Mouse (Mus musculus) liver (tissue): ENCODE results near the gene 5031439G07Rik.
A peak's percentile ranks its signal among the peaks of the same experiment; 100 is the strongest.

Source experiments
- DNase-seq: peaks from one replicate; pipeline ENCODE4 v3.0.0-alpha.2; 2020; ENCODE audit warnings: mixed read lengths

5031439G07Rik gene

DNA sequence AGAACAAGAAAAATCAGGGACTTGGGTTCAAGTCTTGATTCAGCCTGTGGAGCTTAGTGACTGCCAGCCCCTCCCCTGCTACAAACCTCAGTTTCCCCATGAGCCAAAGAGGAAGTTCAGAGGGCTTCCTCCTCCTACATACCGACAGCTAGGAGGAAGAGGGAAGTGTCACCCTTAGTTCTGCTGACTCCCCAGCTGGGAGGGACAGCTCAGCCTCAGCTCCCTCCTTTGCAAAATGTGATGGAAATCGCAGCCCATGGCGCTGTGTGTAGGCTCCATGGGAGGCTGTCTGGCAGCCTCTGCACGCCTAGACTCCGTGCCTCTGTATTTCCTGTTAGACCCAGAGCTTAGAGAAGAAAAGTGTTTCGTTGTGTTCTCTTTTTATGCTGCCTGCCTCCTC is 6.1 kb upstream of the 5031439G07Rik start:
- no peak for DNase-seq

DNA sequence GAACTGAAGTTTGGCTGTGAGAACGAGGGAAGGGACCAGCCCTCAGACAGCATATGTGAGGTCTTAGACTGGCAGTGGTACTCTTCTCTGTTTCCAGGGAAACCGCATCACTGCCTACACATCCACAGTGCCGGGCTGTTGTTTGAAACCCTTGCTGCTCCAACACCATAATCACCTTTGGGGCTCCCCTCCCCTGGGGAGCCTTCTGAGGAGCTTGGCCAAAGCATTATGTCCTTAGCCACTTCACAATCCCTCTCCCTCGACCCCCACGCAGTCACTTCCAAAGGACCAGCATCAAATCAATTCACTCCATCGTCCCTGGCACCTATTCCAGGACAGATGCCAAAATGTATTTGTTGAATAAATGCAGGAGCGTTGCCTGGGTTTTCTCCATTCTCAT is 1.4 kb upstream of the 5031439G07Rik start:
- DNase-seq: no peak

DNA sequence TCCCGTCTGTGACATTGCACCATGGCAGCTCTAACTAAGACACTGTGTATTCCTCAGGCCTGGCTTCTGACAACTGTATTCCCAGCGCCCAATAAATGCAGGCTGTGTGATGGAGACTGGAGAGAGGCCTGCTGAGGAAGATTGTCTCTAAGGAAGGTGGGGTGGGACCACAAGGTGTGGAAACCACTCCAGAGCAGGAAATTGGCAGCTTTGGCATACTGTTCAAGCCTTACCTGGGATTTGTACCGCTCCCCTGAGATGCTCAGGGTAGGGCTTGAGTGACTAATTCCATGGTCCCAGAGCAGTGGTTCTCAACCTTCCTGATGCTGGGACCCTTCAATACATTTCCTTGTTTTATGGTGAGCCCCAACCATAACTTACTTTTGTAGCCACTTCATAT is 747 bp upstream of the 5031439G07Rik start:
- DNase-seq: no peak

DNA sequence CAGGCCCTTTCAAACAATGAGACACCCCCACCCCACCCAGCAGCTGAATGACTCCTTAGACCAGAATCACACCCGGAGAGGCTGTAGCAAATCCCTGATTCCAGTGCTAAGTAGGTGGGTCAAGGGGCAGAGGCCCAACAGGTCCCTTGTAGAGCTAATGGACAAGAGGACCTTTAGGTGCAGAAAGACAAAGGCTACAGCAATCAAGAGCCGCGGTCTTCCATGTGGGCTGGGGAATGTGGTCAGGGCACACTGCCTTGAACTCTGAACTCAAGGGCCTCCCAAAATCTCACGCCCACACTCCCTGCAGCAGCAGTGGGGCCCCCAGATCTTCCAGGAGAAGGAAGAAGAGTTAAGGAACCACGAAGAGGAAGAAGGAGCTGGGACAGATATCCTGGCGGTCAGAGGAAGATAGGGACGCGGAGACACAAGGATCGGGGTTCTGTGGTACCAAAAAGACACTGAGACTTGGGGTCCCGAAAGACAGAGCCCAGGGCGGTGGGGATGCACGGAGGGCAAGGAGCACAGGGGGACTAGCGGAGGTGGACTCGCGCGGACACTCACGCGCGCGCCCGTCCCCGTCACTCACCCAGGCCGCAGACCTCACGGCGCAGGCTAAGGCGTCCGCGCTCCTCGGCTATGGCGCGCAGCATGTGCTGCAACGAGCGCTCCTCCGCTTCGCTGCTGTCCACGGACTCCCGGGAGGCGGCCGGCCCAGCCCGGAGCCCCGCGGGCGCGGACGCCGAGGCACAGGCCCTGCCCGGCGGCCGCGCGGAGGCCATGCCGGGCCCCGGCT is 1.1 kb downstream of the 5031439G07Rik start:
- no peak for DNase-seq

DNA sequence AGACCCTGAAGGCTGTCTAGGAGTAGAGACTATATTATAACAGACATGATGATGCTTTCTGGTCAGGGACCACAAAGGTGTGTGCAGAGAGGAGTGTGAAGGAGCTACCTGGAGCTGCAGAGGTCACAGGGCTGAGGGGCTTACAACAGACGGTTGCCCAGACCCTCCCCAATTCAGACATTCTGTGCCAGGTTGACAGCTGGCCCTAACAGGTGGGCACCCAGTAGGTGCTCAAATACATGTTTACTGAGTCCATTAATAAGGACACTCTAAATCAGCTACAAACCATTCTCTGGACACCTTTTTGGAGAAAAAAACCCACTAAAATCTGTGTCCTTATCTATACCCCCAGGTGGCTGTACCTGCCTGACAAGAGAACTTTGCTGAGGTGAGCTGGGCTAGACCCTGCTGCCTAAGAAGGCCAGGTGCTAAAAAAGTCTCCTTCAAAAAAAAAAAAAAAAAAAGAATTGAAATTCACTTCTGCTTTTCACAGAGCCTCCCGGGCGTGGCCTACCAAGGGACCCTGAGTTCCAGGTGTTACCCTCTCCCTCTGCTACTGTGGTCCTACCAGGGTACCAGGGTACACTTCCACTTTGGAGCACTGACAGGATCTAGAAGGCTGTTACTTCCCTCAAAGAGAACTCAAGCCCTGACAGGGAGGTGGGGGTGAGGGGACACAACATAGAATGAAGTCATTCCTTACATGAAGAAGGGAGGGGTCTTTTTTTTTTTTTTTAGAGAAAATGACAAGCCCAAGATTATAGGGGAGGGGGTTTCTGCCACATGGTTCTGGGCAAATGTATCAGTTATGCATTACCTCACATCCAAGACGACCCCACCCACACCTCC is 2.0 kb downstream of the 5031439G07Rik start:
- no peak for DNase-seq

DNA sequence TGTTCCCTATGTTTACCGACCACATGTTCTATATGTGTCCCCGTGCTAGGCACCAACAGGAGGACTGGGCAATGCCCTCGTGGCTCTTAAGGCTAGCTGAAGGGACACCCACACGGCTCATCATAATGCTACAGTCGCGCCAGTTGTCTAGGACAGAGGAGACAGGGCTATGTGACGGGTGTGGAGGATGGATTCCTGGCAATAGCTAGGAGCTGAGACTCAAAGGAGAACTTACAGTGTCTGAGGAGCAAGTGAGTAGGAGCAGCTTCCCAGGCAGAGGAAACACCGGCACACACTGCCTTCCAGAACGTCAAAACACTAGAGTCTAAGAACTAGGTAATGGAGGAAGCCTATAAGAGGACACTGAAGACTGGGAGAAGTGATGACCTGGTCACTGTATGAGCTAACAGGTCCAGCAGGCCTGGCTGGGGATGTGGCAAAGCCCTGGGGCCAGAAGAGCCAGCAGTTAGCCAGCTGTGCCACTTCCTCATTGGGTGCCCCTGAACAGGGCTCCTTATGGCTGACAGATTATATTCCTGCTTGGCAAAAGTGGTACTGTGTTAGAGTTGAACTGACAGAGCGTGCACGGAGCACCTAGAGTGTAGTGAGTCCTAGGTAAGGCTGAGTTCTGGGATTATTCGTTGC is 2.7 kb downstream of the 5031439G07Rik start:
- no peak for DNase-seq

DNA sequence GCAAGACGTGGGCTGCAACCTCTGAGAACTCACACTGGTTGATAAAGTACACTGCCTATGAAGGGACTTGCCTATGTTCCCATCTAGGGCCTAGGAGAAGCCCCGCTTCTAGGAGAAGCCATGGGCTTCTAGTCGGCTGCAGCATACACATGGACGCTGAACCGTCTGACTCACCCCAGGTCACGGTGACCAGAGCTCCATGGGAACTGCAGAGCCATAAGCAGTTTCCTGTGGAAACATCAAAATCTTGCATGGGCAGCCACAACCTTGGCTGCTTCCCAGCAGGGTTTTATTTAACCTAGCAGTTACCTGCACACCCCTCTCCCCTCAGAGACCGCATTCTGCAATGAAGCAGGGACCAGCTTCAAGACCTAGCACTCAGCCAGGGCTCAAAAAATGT is 4.6 kb downstream of the 5031439G07Rik start:
- DNase-seq: no peak

DNA sequence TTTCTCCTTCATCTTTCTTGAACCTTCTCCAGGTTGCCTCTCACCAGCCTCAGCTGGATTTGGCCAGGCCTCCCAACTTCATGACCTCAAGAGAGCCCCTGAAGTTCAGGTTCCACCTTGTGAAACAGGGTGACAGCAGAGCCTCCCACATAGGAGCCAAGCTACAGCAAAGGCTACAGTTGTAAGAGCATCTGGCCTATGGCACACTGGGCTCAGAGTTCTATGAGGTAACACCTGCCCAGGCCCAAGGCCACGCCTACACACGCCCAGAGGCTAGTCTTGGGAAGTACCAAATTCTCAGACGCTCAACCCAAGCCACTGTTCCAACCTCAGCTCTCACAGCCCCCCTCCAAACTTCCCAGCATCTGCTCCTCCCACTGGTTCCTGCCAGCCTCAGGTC is 5.5 kb downstream of the 5031439G07Rik start:
- no peak for DNase-seq

DNA sequence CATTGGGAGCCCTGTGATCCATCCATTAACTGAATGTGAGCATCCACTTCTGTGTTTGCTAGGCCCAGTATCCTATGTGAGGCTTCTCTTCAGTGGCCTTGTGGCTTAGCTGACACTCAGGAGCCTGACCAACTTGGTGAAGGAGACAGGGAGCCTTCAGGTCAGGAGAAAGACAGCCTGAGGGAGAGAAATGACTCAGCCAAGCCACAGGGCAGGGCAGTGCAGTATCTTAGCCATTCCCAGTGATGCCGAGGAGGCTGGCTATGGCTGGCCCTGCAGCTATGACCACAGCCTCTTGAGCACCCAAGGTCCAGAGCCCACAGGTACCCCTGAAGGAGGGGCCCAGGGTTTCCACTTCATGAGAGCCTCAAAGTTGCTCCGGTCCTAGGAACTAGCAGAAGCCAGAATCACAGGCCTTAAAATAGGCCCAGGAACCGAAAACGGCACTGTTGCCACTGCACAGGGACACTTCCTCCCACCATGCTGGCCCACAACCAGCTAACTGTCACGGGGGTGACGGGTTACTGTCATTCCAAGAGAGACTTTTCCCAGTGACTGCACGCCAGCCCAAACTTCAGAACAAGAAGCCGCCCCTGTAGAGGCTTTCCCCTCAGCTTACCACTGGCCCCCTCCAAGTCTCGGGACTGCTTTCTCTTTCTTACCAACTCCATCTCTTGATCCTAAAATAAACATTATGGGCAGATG is 6.6 kb downstream of the 5031439G07Rik start:
- DNase-seq: no peak

DNA sequence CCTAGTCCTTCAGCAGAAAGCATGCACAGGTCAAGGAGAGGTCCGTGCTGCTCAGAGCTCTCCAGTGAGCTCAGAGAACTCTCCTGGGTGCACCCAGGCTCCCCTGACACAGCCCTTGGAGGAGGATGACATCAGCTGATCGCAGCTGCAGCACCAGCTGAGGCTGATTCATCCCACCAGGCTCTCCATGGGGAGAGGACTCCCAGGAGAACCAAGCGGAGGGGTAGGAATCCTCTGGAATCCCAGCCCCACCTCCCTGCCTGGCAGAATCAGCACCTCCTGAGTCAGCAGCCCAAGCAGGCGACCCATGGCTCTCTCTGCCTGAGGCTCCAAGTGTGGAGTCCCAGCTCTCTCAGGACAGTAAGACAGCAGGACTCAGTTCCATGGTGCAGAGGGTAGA is 12.6 kb downstream of the 5031439G07Rik start:
- no peak for DNase-seq

DNA sequence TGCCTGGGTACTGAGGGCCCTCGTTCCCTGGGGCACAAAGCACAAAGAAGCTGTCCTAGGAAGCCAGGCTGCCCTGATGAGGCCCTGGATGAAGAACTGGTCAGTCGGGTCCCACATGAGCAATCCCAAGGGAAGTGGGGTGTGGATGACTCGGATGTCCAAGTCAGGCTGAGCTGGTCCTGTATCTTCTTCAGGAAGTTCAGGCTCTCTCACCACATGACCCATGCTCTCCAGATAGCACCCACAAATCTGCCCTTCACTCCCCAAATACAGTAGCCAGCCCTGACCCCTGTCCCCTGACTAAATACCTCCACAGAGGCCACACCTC is 14.8 kb downstream of the 5031439G07Rik start:
- DNase-seq: no peak

DNA sequence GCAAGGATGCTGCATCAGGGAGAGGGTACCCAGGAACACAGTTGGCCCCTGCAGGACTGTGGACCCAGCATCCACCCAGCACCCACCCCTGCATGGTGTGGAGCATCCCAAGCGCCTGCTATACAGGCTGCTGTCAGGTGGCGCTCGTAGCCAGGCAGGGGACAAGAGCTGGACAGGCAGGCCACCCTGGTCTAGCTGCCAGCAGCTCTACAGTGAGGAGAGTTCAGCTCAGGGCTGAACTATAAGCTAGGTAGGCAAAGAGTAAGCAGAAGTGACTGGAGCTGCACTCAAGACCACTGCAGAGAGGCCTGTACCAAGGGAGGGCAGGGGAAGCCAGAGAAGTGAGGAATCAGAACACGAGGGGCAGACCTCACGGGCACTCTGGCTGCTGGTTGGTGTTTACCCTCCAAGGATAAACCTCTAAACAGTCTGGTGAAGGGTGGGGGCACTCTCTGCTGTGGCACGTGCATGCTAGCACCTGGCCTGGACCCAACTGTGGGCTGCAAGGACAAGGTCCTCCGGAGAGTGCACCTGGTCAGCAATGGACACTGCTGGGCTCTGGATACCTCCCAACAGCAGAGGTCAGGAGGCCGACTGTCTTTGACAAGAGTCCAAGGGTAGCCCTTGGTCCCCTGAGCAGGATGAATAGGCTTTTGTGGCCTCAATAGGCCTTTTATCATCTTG is 15.3 kb downstream of the 5031439G07Rik start:
- DNase-seq: no peak

DNA sequence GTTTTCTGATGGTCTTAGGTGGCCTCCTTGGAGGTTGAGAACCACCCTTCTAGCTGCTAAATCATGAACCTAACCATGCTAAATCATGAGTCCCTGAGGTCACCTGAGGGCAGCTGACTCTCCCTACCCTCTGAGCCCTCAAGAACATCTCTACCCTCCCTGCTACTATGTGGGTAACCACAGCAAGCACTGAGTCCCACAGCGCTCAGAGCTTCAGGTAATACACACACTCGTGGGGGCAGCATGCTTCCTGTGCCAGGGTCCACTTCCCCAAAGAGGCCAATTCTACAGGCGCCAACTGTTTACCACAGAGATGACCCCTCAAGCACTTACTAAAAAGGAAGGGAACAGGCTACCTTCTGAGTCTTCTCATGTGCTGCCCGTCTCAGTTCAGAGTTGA is 19.8 kb downstream of the 5031439G07Rik start:
- DNase-seq: no peak

DNA sequence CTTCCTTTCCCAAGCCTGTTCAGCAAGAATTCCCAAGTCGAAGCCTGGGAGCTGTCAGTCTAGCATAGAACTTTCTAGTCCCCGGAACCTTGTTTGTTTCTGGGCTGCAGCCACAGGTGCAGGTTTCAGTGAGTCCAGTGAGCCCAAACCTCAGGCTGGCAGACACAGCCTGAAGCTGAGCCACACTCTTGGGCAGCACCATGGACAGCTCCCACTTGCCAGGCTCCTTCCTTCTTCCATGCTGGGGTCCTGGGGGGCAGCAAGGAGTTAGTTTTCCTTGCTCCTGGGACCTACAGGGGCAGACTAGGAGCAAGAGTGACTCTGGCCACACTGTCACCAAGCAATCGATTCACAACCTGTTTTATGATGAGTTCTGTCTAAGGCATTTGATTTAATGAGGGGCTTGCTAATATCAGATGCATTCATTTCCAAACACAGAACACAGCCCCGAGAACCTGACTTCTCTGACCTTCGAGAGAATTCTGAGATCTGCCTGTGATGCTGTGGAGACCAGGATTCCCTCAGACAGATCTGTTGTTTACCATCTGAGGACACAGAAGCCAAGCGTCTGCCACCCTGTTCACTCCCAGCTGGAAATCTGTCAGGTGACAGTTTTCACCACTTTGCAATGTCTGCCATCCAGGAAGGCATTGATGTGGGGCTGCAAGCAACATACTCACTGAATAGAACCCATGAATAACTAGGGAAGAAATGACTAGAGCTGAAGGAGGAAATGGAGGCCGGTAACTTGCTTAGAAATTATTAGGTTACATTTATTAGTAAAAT is 22.6 kb downstream of the 5031439G07Rik start:
- peak; percentile 63 for DNase-seq

DNA sequence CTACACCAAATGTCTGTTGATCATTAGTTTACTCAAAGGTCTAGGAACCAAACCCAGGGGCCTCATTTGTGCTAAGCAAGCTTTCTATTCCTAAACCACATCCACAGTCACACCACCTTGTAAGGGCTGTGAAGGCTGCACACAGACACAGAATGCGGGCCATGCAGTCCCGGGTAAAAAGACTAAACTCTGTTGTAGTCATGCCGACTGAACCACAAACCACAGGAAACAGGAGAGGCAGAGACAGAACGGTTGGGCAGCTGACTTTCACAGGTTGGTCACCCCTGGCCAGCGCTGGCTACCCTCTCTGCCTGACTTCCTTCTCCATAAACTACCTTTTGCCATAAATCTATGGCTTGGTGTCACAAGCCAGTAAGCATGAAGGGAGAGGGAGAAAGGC is 23.6 kb downstream of the 5031439G07Rik start:
- DNase-seq: no peak

DNA sequence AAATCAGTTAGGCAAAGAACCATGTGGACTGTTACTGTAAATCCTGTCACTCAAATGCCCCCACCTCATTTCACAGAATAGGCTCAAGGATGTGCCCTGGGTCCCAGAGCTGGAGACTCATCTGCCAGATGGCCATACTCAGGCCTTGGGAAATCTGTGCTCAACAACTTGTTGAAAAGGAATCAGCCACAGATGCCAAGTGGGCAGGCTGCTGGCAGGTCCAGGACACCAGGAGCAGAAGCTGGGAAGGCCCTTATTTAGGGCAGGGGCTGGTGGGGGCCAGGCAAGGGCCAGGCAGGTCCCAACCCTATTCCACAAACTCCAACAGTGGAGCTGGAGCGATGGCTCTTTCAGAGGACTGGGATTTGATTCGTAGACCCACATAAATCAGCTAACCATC is 25.8 kb downstream of the 5031439G07Rik start:
- no peak for DNase-seq

DNA sequence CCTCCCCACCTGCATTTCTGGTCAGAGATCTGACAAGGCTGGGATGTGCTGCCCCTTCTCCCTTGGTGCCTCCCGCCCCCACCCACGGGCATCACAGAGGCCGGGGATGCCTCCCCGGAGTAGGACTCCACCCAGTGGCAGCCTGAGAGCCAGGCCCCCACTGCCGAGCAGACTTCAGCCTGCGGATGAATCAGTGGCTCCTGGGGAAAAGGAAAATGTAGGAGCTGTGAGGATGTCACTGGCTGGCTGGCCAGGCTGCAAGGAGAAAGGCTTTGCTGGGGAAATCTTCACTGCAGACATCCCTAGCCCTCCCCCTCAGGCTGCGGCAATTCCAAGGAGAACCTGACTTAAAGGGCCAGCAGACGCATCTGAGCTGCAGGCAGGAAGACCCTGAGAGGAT is 27.7 kb downstream of the 5031439G07Rik start:
- DNase-seq: no peak

DNA sequence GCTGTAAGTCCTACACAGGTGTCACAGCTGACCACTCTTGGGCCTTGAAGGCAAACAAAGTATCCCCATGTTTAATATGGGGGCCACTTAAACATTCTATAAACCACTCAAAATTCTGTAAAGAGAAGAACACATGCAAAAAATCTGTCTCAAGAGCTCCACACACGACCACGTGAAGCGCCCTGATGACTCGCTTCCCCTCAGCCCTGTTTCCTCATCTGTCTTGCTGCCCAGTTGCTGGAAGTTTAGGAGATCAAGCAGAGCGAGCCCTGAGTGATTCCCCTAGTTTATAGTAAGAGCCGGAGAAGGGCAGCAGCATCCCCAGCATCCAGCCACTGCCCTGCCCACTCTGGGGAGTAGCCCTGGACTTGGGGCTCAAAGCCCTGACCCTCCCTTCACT is 28.5 kb downstream of the 5031439G07Rik start:
- no peak for DNase-seq

DNA sequence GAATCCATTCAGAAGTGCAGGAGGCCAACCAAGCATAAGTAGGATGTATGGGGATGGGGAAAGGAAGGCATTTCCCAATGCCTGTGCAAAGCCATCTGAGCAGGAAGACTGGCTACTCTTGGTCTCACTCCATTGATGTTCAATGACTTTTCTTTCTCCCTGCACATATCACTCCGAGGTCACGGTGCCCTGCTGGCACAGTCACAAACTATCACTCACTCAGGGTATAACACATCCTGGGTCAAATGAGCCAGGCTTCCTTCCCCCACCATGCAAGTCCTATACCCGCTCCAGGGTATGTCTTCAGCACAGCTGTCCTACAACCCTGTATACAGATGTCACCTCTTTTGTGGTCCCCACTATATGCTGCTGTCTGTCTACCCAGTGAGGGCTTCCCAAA is 30.0 kb downstream of the 5031439G07Rik start:
- no peak for DNase-seq

DNA sequence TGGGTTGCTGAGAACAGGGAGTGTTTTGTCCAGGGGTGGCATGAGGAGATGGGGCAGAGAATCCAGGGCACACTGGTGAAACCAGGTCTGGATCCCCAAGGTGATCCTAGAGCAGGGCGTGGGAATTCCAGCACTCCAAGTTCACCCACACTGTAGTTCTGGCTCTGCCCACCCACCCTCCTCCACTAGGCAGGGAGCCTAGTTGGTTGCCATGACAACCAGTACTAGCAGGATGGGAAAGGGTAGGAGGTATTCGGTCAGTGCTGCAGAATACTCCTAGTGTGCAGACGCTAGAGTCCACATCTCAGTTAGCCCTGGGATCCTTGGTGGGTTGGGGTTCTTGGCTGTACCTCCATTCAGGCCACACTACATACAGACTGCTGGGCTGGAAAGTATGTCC is 30.5 kb downstream of the 5031439G07Rik start:
- DNase-seq: no peak

DNA sequence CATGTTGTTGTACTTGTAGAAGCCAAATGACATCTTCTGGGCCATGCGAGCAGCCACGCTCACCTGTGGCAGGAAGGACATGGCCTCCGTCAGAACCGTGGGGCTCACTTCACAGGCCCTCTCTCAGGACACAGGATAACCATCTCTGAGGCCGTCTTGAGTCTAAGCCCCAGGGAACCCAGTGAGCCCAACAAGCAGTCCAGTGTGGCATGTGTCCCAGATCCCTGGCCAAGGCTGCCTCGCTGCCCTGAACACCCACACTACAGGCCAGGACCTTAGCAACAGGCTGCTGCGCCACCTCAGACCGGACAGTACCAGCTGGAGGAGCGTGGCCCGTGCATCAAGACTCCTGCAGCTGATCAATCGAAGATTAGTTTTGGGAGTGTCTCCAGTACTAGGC is 35.1 kb downstream of the 5031439G07Rik start:
- DNase-seq: no peak

DNA sequence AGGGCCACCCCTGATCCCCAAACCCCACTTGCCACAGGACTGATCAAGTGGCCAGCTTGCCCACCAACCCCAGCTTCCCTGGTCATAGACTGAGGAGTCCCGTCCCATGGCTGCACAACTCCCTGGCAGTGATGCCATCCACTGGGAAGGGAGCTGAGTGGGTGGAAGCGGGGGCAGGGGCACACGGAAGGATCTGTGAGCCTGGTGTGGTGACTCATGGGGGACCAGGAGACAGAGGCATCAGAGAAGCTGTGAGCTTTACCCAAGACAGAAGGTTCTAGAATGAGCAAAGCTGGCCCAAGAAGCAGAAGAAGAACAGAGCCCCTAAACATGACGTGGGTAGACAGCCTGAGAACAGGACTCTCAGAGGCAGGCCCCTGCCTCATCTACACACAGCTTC is 38.3 kb downstream of the 5031439G07Rik start:
- no peak for DNase-seq
